Mouse (Mus musculus) MEL (cell line): ENCODE measurements around the gene 4930539E08Rik. TPM values are rescaled to one million over a fixed set of nuclear protein-coding genes. Genes with fewer than 3 reads are reported as not detected.

Source experiments
- DNase-seq: peaks from one replicate; pipeline ENCODE4 v3.0.0; 2011; ENCODE audit warnings: low read depth, low spot score
- H3K27ac ChIP-seq: 2 replicates; pipeline ENCODE4 v1.5.1; 2012; ENCODE audit warnings: low read depth, mild to moderate bottlenecking, control low read depth, low read length, moderate library complexity; ENCODE audit not compliant: control insufficient read depth
- H3K27me3 ChIP-seq, 2 experiments: fragments of 150-350 bp in 1 of 2; sonication (generic) in 1 of 2; 2 replicates each; pipeline ENCODE4 v1.6.1; 2012; ENCODE audit warnings: low read length in 2 of 2, mild to moderate bottlenecking in 2 of 2, improper control_type of control experiment in 1 of 2, moderate library complexity in 1 of 2; ENCODE audit not compliant: insufficient read depth in 2 of 2, control insufficient read depth in 1 of 2
- H3K36me3 ChIP-seq, 2 experiments: 2 replicates each; pipeline ENCODE4 v1.6.1; 2012 to 2014; ENCODE audit warnings: low read length in 2 of 2, improper control_type of control experiment in 1 of 2, inconsistent platforms in 1 of 2, mild to moderate bottlenecking in 1 of 2; ENCODE audit not compliant: insufficient read depth in 2 of 2, control insufficient read depth in 1 of 2
- H3K4me1 ChIP-seq, 2 experiments: fragments of 150-350 bp in 1 of 2; sonication (generic) in 1 of 2; 2 replicates each; pipeline ENCODE4 v1.6.1; 2012; ENCODE audit warnings: low read length in 2 of 2, improper control_type of control experiment in 1 of 2, mild to moderate bottlenecking in 1 of 2; ENCODE audit not compliant: insufficient read depth in 2 of 2, control insufficient read depth in 1 of 2
- H3K4me3 ChIP-seq, 2 experiments: fragments of 150-350 bp in 1 of 2; sonication (generic) in 1 of 2; 2 replicates each; pipeline ENCODE4 v1.5.1; 2012; ENCODE audit warnings: low read depth in 2 of 2, low read length in 2 of 2, mild to moderate bottlenecking in 2 of 2, moderate library complexity in 2 of 2, control low read depth in 1 of 2, improper control_type of control experiment in 1 of 2; ENCODE audit not compliant: control insufficient read depth in 1 of 2, insufficient read depth in 1 of 2
- H3K79me2 ChIP-seq: 2 replicates; pipeline ENCODE4 v1.6.1; 2012; ENCODE audit warnings: mild to moderate bottlenecking, low read length, moderate library complexity; ENCODE audit not compliant: control insufficient read depth, poor library complexity, insufficient read depth
- H3K9ac ChIP-seq: 2 replicates; pipeline ENCODE4 v1.6.1; 2012; ENCODE audit warnings: low read depth, mild to moderate bottlenecking, control low read depth, low read length, moderate library complexity; ENCODE audit not compliant: control insufficient read depth, poor library complexity, severe bottlenecking
- H3K9me3 ChIP-seq: fragments of 150-350 bp; sonication (generic); replicated peaks from 2 replicates; pipeline ENCODE4 v1.6.1; 2012; ENCODE audit warnings: mild to moderate bottlenecking, low read length, improper control_type of control experiment, moderate library complexity; ENCODE audit not compliant: insufficient read depth
- BHLHE40 ChIP-seq: IDR thresholded peaks from 2 replicates; pipeline ENCODE4 v1.6.1; 2012; ENCODE audit warnings: low read depth, mild to moderate bottlenecking, inconsistent platforms, low read length, improper control_type of control experiment, borderline replicate concordance
- CTCF ChIP-seq, 3 experiments: IDR thresholded peaks in 2 of 3; conservative IDR thresholded peaks in 1 of 3; 2 replicates each; pipeline ENCODE4 v1.5.1; 2011 to 2012; ENCODE audit warnings: low read length in 3 of 3, low read depth in 2 of 3, mild to moderate bottlenecking in 2 of 3, improper control_type of control experiment in 1 of 3, inconsistent platforms in 1 of 3, mixed read lengths in 1 of 3, moderate library complexity in 1 of 3; ENCODE audit not compliant: control insufficient read depth in 1 of 3, insufficient read depth in 1 of 3, poor library complexity in 1 of 3, severe bottlenecking in 1 of 3
- E2F4 ChIP-seq: IDR thresholded peaks from 2 replicates; pipeline ENCODE4 v1.6.1; 2011; ENCODE audit warnings: low read depth, low read length, improper control_type of control experiment, borderline replicate concordance
- ELF1 ChIP-seq: IDR thresholded peaks from 2 replicates; pipeline ENCODE4 v1.6.1; 2014; ENCODE audit warnings: low read depth, mild to moderate bottlenecking, inconsistent platforms, low read length, improper control_type of control experiment, moderate library complexity
- EP300 ChIP-seq, 2 experiments: IDR thresholded peaks; 2 replicates each; pipeline ENCODE4 v1.6.1; 2011; ENCODE audit warnings: improper control_type of control experiment in 2 of 2, low read length in 2 of 2, low read depth in 1 of 2, mild to moderate bottlenecking in 1 of 2
- ETS1 ChIP-seq: IDR thresholded peaks from 2 replicates; pipeline ENCODE4 v1.6.1; 2012; ENCODE audit warnings: low read depth, mild to moderate bottlenecking, inconsistent platforms, low read length, improper control_type of control experiment, moderate library complexity
- GATA1 ChIP-seq: IDR thresholded peaks from 2 replicates; pipeline ENCODE4 v1.6.1; 2011; ENCODE audit warnings: low read depth, low read length, improper control_type of control experiment
- HCFC1 ChIP-seq: IDR thresholded peaks from 2 replicates; pipeline ENCODE4 v1.6.1; 2012; ENCODE audit warnings: low read depth, mild to moderate bottlenecking, inconsistent platforms, low read length, improper control_type of control experiment, moderate library complexity
- JUND ChIP-seq: IDR thresholded peaks from 2 replicates; pipeline ENCODE4 v1.6.1; 2011; ENCODE audit warnings: low read depth, mild to moderate bottlenecking, improper control_type of control experiment, low read length
- KAT2A ChIP-seq: conservative IDR thresholded peaks from 2 replicates; pipeline ENCODE4 v1.6.1; 2012; ENCODE audit warnings: low read depth, low read length, improper control_type of control experiment, inconsistent platforms
- MAX ChIP-seq: IDR thresholded peaks from 2 replicates; pipeline ENCODE4 v1.6.1; 2011; ENCODE audit warnings: low read length, improper control_type of control experiment
- MXI1 ChIP-seq: IDR thresholded peaks from 2 replicates; pipeline ENCODE4 v1.6.1; 2011; ENCODE audit warnings: mild to moderate bottlenecking, low read depth, low read length, improper control_type of control experiment
- MYB ChIP-seq: IDR thresholded peaks from 2 replicates; pipeline ENCODE4 v1.6.1; 2011; ENCODE audit warnings: mild to moderate bottlenecking, low read depth, low read length, improper control_type of control experiment
- MYC ChIP-seq: IDR thresholded peaks from 2 replicates; pipeline ENCODE4 v1.6.1; 2011; ENCODE audit warnings: low read depth, mild to moderate bottlenecking, low read length, improper control_type of control experiment, moderate library complexity
- NELFE ChIP-seq: IDR thresholded peaks from 2 replicates; pipeline ENCODE4 v1.6.1; 2011; ENCODE audit warnings: low read depth, low read length, improper control_type of control experiment
- RCOR1 ChIP-seq: IDR thresholded peaks from 2 replicates; pipeline ENCODE4 v1.6.1; 2012; ENCODE audit warnings: low read depth, mild to moderate bottlenecking, inconsistent platforms, low read length, improper control_type of control experiment
- SIN3A ChIP-seq: IDR thresholded peaks from 2 replicates; pipeline ENCODE4 v1.6.1; 2012; ENCODE audit warnings: low read length, improper control_type of control experiment, inconsistent platforms
- SMC3 ChIP-seq: IDR thresholded peaks from 2 replicates; pipeline ENCODE4 v1.6.1; 2011; ENCODE audit warnings: low read depth, low read length, improper control_type of control experiment
- TAL1 ChIP-seq: IDR thresholded peaks from 2 replicates; pipeline ENCODE4 v1.6.1; 2012; ENCODE audit warnings: mild to moderate bottlenecking, inconsistent platforms, low read length, moderate library complexity, mixed read lengths
- TBP ChIP-seq: IDR thresholded peaks from 2 replicates; pipeline ENCODE4 v1.8.0; 2011; ENCODE audit warnings: low read depth, low read length, improper control_type of control experiment
- TCF12 ChIP-seq: IDR thresholded peaks from 2 replicates; pipeline ENCODE4 v1.6.1; 2014; ENCODE audit warnings: low read depth, mild to moderate bottlenecking, inconsistent platforms, low read length, improper control_type of control experiment, moderate library complexity
- UBTF ChIP-seq: IDR thresholded peaks from 2 replicates; pipeline ENCODE4 v1.6.1; 2012; ENCODE audit warnings: low read depth, mild to moderate bottlenecking, inconsistent platforms, low read length, improper control_type of control experiment, moderate library complexity, borderline replicate concordance; ENCODE audit not compliant: insufficient read depth
- USF1 ChIP-seq: IDR thresholded peaks from 2 replicates; pipeline ENCODE4 v1.6.1; 2014; ENCODE audit warnings: low read depth, mild to moderate bottlenecking, inconsistent platforms, low read length, improper control_type of control experiment, moderate library complexity
- USF2 ChIP-seq, 2 experiments: IDR thresholded peaks; 2 replicates each; pipeline ENCODE4 v1.6.1; 2011 to 2012; ENCODE audit warnings: improper control_type of control experiment in 2 of 2, low read length in 2 of 2, borderline replicate concordance in 1 of 2, inconsistent platforms in 1 of 2, low read depth in 1 of 2, mild to moderate bottlenecking in 1 of 2; ENCODE audit not compliant: insufficient read depth in 1 of 2
- ZC3H11A ChIP-seq: IDR thresholded peaks from 2 replicates; pipeline ENCODE4 v1.6.1; 2012; ENCODE audit warnings: low read depth, mild to moderate bottlenecking, inconsistent platforms, low read length, improper control_type of control experiment
- ZKSCAN1 ChIP-seq: IDR thresholded peaks from 2 replicates; pipeline ENCODE4 v1.6.1; 2012; ENCODE audit warnings: low read depth, mild to moderate bottlenecking, inconsistent platforms, low read length, improper control_type of control experiment, moderate library complexity
- polyA plus RNA-seq, 2 experiments: library from polyadenylated mRNA; stranded (reverse) in 1 of 2; unstranded in 1 of 2; fragments of >175 nt in 1 of 2; fragments of >200 nt in 1 of 2; gene quantifications; 2 replicates each; pipeline versions ENCODE4 v1.2.1 to v1.2.4; 2012; ENCODE audit warnings: low replicate concordance in 2 of 2, low read depth in 1 of 2; ENCODE audit not compliant: insufficient read length in 2 of 2, insufficient read depth in 1 of 2, missing spikeins in 1 of 2
- total RNA-seq: library from RNA; depleted of rRNA; stranded (reverse); fragments of 300-350 nt; gene quantifications from 2 replicates; pipeline ENCODE4 v1.2.3, GENCODE M21; 2012

4930539E08Rik gene
- total and polyA plus RNA-seq, 3 experiments: 0.01 to 0.04 TPM; not detected in 1

- TF ChIP-seq MAX (peak; percentile 90), UBTF (no peak), HCFC1 (peak; percentile 69; the same call in 1 of the 2 replicates), EP300 (IDR thresholded peaks at IDR 0.05; ENCODE audit: low read depth in 1 of 2, low read length in 2 of 2) (no peak), USF1 (no peak), USF2 (IDR thresholded peaks at IDR 0.05; ENCODE audit: borderline replicate concordance in 1 of 2, insufficient read depth in 1 of 2, low read depth in 1 of 2, low read length in 2 of 2) (no peak)
Observed at GRCm38 (mm10) chr17:28895217-28895875, 19.8 kb downstream of the 4930539E08Rik start (continued).

- no peaks in the 10 kb centered on the region for H3K9me3 ChIP-seq
- H3K27ac ChIP-seq: peak overlapping the region; percentile 98
- H3K4me1 ChIP-seq: peaks cover 3 to 10% of the 10 kb centered on the region in 2 experiments
- peak overlapping the region; percentile 74 to 91 for H3K4me3 ChIP-seq
- DNase-seq: peak; percentile 90
- H3K36me3 ChIP-seq: peaks cover 0 to 10% of the 10 kb centered on the region in 2 experiments; a peak in 2 of 4 replicates
- TF ChIP-seq MXI1: peak; percentile 50; the same call in 1 of the 2 replicates
- peak; percentile 89 for TF ChIP-seq TBP
- no peak; the same call in 1 of the 2 replicates for TF ChIP-seq SIN3A
- TF ChIP-seq ELF1: peak; percentile 63
- TF ChIP-seq MYC: peak; percentile 56; the same call in 1 of the 2 replicates
- peak; percentile 82 for TF ChIP-seq RCOR1
- TF ChIP-seq ZKSCAN1: no peak
- peak; percentile 46; the same call in 1 of the 2 replicates for TF ChIP-seq JUND
- peak; percentile 44; the same call in 1 of the 2 replicates for TF ChIP-seq NELFE
- TF ChIP-seq ETS1: peak; percentile 78
- peak; percentile 66 for TF ChIP-seq HCFC1
- TF ChIP-seq EP300 (IDR thresholded peaks at IDR 0.05; ENCODE audit: low read depth in 1 of 2, low read length in 2 of 2): peak; percentile 41 to 58; a peak in 3 of 4 replicates
- TF ChIP-seq GATA1: no peak
- peak; percentile 61 for TF ChIP-seq TCF12
- 0 out of 4 replicates have a peak, but pooled peaks of 1 of the 2 experiments have one; percentile 12 for TF ChIP-seq USF2 (IDR thresholded peaks at IDR 0.05; ENCODE audit: borderline replicate concordance in 1 of 2, insufficient read depth in 1 of 2, low read depth in 1 of 2, low read length in 2 of 2)
- no peak for TF ChIP-seq ZC3H11A
- peak; percentile 61 for TF ChIP-seq TAL1
- TF ChIP-seq SMC3: no peak
- TF ChIP-seq BHLHE40: no peak
- 0 out of 2 replicates have a peak, but pooled peaks have one; percentile 19 for TF ChIP-seq KAT2A
- TF ChIP-seq CTCF (IDR thresholded peaks at IDR 0.05 in 2 of 3, conservative IDR thresholded peaks at IDR 0.05 in 1 of 3; ENCODE audit: control insufficient read depth in 1 of 3, insufficient read depth in 1 of 3, low read depth in 2 of 3, low read length in 3 of 3, poor library complexity in 1 of 3, severe bottlenecking in 1 of 3): no peak
- 0 out of 2 replicates have a peak, but pooled peaks have one; percentile 42 for TF ChIP-seq MYB
- no peak for TF ChIP-seq E2F4
- H3K9ac ChIP-seq: peak overlapping the region; percentile 94
- peaks cover 12% of the 10 kb centered on the region for H3K79me2 ChIP-seq
- H3K27me3 ChIP-seq: no peaks in the 10 kb centered on the region
Observed at GRCm38 (mm10) chr17:28894050-28894767, 20.9 kb downstream of the 4930539E08Rik start.
